Mouse (Mus musculus): ENCODE data around the gene Ebpl. TPM values are rescaled to one million over a fixed set of nuclear protein-coding genes. Genes with fewer than 3 reads are reported as not detected.
"Not testable (repeated sequence)": the region's sequence is repeated elsewhere in the genome, so short reads cannot be mapped to it uniquely, and the experiment has no call there.

The Ebpl gene
- total RNA-seq, 2 experiments from 2014 or later: 1.1 TPM

DNA sequence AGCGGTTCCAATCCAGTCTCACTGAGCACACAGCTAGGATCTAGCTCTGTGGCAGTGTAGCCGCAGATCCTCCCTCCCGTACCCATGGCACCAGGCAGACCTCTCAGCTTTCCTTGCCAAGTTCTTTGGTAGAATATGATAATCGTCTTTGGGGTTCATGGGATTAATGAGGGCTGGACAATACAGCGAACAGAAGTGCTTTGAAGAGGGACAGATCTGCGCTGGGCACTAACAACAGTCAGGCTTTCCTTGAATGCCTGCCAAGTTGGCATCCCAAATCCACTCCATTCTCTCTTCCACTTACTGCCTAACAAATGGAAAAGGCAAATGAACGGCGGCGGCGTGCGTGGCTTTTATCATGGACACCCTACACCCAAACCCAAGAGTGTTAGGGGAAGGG lies 29.6 kb downstream of the Ebpl start:
- DNase-seq: peak in 1 of 2 experiments; percentile 12

DNA sequence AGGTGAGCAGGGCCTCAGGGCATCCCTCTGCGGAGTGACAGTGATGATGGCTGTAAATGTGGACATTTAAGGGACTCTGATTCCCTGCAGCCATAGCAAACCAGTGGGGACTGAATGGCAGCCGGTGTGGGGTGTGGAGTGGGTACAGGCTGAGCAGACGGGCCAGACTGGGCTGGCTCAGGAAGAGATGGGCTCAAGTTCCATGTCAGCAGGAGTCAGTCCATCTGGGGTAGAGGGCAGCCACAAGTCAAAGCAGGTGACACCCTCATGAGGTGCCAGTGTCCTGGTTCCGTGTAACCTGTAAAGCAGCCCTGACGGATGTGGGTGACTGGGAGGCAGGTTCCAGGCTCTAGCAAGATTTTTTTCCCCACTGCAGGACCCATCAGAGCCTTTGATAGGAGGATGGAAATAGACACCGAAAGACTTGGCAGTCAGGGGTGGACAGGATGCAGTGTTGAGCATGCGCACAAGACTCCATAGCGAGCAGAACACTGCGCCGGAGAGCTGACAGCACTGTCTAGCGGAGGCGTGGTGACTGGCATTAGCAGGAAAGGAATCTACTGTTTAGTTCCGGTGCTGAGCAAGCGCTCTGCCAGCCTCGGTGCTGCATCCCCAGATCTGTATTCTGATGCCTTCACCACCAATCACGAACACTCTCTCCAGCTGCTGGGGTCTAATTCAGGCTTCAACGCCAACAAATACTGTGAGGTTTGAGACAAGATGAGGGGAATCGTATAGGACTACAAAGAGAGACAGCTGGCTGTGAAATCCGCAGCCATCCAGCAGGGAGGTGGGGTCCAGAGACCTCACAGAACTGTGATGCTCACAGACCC lies 32.4 kb downstream of the Ebpl start:
- intact Hi-C loops (cut with DNase I): no loop called here
- DNase-seq: peak; percentile 65 to 66

More for the DNA sequence above, 29.6 kb downstream of the Ebpl start:
- intact Hi-C loops (cut with DNase I): loop anchor here (5.0 to 10.0 kb wide), 2 partner anchors 714 to 1127 kb away; partner anchors contain the start of gene Gucy1b2

- DNase-seq; intact Hi-C loops (cut with DNase I): not testable (repeated sequence)
Measured at GRCm38 (mm10) chr14:61327007-61327406, 33.2 kb downstream of the Ebpl start.

DNA sequence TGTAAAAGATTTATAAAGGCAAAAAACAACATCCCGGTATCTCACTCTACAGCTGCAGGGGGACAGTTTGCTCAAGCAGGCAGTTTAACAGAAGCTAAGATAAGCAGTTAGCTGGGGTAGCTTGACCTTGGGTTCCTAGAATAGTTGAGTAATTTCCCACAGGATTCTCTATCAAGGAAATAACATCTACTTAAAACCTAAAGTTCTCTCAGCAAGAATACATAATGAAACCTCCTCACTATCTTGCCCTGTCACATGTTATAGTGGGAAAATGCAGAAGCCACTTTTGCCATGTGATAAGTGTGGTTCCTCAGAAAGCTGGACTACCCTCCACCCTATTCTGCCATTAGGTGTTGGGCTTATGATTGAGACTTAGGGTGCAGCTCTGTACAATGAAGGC lies 37.5 kb downstream of the Ebpl start:
- intact Hi-C loops (cut with DNase I): no loop called here
- DNase-seq: no peak

DNA sequence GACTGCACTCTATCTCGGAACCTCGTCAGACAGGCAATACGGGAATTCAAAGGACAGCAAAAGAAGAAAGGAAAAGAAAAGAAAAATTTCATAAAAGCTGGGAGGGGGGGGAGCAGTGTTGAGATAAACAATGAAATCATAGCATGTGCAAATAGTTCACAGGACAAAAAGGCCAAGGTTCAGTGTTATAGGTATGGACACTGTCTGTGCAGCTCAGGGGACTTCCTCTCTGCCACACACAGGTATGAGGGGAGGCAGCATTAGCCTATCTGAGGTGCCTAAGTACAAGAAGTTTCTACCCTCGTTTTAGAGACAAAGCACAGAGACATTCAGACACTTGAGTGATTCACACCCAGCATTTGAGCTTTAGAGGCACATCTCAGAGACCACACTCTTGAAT lies 39.0 kb downstream of the Ebpl start:
- intact Hi-C loops (cut with DNase I): no loop called here
- DNase-seq: no peak

GRCm38 (mm10) chr14:61320765-61321164 lies 39.5 kb downstream of the Ebpl start:
- DNase-seq: no peak

GRCm38 (mm10) chr14:61316861-61317260 lies 43.4 kb downstream of the Ebpl start:
- DNase-seq: peak; percentile 21 to 29
- intact Hi-C loops (cut with DNase I): no loop called here

More at GRCm38 (mm10) chr14:61320765-61321164, 39.5 kb downstream of the Ebpl start:
- intact Hi-C loops (cut with DNase I): no loop called here

DNA sequence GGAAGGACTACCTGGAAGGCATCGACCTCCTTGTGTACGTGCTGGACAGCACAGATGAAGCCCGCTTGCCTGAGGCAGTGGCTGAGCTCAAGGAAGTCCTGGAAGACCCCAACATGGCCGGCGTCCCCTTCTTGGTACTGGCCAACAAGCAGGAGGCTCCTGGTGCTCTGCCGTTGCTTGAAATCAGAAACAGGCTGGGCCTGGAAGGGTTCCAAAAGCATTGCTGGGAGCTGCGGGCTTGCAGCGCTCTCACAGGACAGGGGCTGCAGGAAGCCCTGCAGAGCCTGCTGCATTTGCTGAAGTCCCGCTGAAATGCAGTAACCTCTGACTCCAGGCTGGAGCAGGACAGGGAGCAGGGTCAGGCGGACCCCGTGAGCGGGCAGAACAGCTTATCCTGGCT lies 49.3 kb downstream of the Ebpl start:
- intact Hi-C loops (cut with DNase I): no loop called here
- peak in 1 of 2 experiments; percentile 18 for DNase-seq

DNA sequence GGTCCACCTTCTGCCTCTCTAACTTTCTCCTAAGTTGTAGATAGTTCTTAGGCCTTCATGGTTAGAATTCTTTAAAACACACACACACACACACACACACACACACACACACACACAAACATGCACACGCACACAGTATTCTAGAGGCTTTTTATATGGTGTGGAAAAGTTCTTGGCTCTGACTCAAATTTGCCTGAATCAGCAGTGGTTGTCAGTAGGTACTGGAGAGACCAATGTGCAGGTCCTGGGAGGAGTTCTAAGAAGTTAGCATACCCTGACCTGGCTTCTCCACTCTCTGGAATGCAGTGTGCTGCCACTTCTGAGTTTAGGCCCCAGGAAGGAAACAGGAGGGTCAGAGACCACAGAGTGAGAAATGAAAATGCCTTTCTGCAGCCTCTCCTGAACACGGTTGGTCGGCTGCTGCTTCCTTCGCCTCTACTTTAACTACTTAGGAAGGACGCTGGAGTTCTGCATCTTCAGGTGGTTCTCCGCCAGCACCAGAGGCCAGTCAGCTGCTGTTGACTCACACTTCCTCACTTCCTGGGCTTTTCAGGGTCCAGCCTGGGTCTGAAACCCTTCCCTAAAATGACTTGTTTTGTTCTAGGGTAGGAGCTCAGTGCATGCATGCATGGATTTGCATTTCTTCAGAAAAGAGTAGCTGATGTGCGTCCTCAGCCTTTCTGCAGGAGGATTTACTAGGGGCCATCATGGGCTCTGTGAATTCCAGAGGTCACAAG lies 50.0 kb downstream of the Ebpl start:
- intact Hi-C loops (cut with DNase I): no loop called here
- no peak for DNase-seq

DNA sequence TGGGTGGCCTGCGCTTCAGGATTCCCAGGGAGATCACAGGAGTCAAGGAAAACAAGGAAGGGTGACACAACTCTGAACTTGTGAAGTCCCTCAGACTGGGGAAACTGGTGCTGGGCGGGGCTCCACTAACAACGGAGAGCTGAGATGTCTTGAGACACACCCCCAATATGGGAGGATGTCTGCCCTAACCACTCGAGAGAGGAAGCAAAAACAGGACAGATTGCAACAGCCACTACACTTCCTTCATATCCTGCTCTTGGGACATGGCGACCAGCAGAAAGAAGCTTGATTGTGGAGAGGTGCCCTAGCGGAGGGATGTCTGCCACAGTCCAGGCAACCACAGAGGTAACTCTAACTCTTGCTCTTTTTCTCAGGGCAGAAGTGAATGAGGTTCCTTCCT lies 50.6 kb downstream of the Ebpl start, which contains the start of gene Arl11:
Gene Arl11 (plus strand): TSS at position 161 of the 400 bp plus-strand sequence.
- DNase-seq: peak; percentile 15 to 22

DNA sequence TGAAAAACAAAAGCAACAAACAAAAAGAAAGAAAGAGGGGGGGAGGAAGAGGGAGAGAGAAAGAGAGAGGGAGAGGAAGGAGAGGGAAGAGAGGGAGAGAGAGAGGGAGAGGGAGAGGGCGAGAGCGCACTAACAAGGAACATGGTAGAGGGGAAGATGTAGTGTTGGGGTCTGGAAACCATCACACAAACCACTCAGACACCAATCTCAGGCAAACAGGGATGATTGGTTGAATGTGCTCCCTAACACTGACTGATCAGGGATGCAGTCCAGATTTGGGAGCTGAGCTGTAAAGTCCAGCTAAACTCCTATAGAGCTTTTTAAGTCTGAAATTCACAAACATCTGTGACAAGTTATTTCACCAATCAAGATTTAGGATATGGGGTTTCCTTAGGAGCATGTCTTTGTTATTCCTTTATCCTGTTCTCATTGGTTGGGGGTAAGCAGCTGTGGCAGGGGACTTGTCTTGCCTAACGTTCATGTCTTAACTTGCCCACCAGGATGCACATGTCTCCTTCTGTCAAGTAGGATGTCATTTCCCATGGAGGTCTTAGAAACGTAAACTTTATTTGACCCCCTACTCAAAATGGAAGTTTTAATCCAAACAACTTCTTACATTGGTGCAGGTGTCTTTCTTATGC lies 56.1 kb downstream of the Ebpl start:
- no peak for DNase-seq
- intact Hi-C loops (cut with DNase I): no loop called here

More for the DNA sequence above, 50.6 kb downstream of the Ebpl start, which contains the start of gene Arl11:
- intact Hi-C loops (cut with DNase I): no loop called here

DNA sequence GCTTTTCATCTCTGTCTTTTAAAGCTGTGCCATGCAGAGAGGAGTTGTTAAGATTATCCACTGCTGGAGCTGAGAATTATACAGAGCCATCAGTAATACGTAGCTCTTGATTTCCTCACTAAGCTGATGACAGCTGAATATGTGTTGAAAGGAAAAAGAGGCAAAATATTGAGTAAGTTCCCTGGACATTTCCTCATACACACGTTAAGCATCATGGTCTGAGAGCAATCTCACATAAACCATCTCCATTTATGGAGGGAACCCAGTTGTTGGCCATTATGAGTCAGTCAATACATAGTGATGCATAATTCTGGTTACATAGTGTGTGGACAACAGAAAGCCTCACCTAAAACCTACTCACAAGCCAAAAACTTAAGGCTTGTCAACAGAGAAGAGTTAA lies 57.8 kb downstream of the Ebpl start:
- intact Hi-C loops (cut with DNase I): no loop called here
- DNase-seq: no peak

GRCm38 (mm10) chr14:61301323-61301722 lies 58.9 kb downstream of the Ebpl start:
- intact Hi-C loops (cut with DNase I): no loop called here

GRCm38 (mm10) chr14:61299810-61300209 lies 60.4 kb downstream of the Ebpl start:
- intact Hi-C loops (cut with DNase I): loop anchor here (10.0 kb wide), 1 partner anchor 165 kb away; the partner anchor contains the start of gene Sacs

More at GRCm38 (mm10) chr14:61301323-61301722, 58.9 kb downstream of the Ebpl start:
- DNase-seq: no peak

GRCm38 (mm10) chr14:61294738-61295079 lies 65.5 kb downstream of the Ebpl start:
- DNase-seq: peak in 1 of 2 experiments; percentile 57
- intact Hi-C loops (cut with DNase I): loop anchor here (1.0 to 10.0 kb wide), 3 partner anchors 52 to 496 kb away; partner anchors contain the start of gene Sacs

More at GRCm38 (mm10) chr14:61299810-61300209, 60.4 kb downstream of the Ebpl start:
- DNase-seq: no peak

DNA sequence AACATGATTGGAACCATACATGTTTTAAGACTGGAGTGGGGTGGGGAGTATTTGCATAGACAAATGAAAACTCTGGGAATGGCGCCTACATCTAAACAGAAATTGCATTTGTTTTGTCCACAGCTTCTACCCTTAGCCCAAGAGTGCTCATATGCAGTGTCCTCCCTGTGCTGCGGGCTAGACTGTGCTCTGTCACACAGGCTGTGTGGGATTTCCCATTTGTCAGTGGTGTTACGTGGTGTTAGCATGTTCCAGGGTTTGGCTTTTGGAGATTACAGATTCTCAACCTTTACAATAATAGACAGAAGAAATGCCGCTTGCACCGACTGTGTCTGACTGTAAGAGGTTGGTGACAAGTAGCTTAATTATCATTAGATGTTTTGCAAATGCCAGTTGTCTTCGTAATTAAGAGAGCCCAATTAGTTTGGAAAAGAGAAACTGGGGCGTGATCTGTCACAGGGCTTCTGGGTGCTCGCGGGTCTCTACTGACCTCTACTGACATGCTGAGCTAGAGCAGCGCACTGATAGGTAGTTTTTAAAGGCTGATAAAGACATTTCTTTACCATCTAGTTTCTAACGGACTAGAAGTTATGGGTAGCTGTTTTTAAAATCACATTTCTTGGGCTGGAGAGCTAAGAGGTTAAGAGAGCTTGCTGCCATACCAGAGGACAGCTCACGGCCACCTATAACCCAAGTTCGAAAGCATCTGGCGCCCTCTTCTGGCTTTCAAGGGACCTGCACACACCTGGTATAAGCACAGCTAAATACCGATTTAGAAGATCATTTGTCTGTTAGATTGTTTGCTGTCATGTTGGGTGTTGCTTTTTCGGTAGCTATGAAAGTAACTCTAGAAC lies 66.1 kb downstream of the Ebpl start:
- intact Hi-C loops (cut with DNase I): loop anchor here (1.0 to 10.0 kb wide), 3 partner anchors 52 to 495 kb away; partner anchors contain the start of gene Sacs
- peak; percentile 65 to 74 for DNase-seq

GRCm38 (mm10) chr14:61290664-61291063 lies 69.6 kb downstream of the Ebpl start:
- intact Hi-C loops (cut with DNase I): loop anchor here (10.0 kb wide), 1 partner anchor 156 kb away; the partner anchor contains the start of gene Sacs
- DNase-seq: no peak

DNA sequence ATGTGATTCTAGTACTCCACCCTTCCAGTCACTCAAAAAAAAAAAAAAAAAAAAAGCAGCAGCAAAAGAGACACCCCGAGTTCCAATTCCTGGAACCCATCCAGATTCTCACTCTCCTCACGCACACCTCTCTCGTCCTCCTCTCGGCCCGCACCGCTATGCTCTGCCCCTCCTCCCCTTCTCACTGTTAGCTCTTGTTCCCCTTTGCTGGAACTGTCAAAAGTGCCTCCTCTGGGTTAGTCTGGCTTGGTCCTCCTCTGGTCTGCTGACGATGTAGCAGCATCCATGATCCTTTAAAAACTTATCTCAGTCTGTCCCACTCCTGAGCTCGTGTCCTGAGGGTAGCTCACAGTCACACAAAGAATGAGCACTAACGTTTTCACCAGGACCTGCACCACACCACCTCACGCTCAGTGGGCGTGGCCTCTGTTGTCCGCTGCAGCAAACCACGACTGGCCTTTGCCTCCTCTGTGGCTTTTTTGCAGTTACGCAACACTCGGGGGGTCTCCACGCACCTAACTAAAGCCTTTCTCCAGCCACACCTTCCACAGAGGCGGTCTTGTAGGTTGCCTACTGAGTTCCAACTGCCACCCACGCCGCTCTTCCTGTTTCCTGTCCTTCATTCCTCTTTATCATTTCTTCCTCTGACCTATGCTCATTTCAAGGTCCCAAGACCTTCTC lies 71.5 kb downstream of the Ebpl start:
- intact Hi-C loops (cut with DNase I): no loop called here
- no peak for DNase-seq
